Mouse (Mus musculus) brain, embryonic 14.5 days (tissue): ENCODE results near the gene Hoxb1.

Experiments
- CTCF ChIP-seq: fragments of 200-500 bp; IDR thresholded peaks from 2 replicates; pipeline ENCODE4 v1.5.1; 2012; ENCODE audit warnings: inconsistent platforms, mild to moderate bottlenecking, moderate library complexity, borderline replicate concordance; ENCODE audit not compliant: insufficient read depth, insufficient read length; ENCODE audit errors: extremely low read depth
- POLR2A ChIP-seq: fragments of 200-500 bp; IDR thresholded peaks from 2 replicates; pipeline ENCODE4 v1.6.1; 2012; ENCODE audit warnings: mild to moderate bottlenecking, inconsistent platforms, borderline replicate concordance; ENCODE audit not compliant: poor library complexity, insufficient read depth, insufficient read length, severe bottlenecking; ENCODE audit errors: extremely low read depth

GRCm38 (mm10) chr11:96404016-96404604 is 38.6 kb downstream of the Hoxb1 start:
- TF ChIP-seq CTCF = no peak
- TF ChIP-seq POLR2A = no peak
